Mouse (Mus musculus): Measurements from ENCODE around the gene Zdhhc19.

- TF ChIP-seq CTCF (IDR thresholded peaks at IDR 0.05; ENCODE audit: control insufficient read depth, insufficient read depth, insufficient read length) (no peak), MAX (IDR thresholded peaks at IDR 0.05) (no peak)
Measured at GRCm38 (mm10) chr16:32526906-32527305, 30.8 kb downstream of the Zdhhc19 start.
